Mouse (Mus musculus) liver, embryonic 14.5 days (tissue): ENCODE results near the gene Nccrp1. TPM values are rescaled to one million over a fixed set of nuclear protein-coding genes. Genes with fewer than 3 reads are reported as not detected.
A peak's percentile ranks its signal among the peaks of the same experiment; 100 is the strongest.

ENCODE experiments used
- ATAC-seq: fragments of 200-750 bp; cut with Nextera tagmentation; 2 replicates; pipeline ENCODE4 v1.8.0; 2017; ENCODE audit warnings: moderate number of reproducible peaks, mild to moderate bottlenecking, moderate library complexity; ENCODE audit not compliant: insufficient read depth
- DNase-seq, 3 experiments: peaks; one replicate each; pipeline ENCODE4 v3.0.0-alpha.2; 2012 to 2013; ENCODE audit warnings: low read depth in 3 of 3, low spot score in 3 of 3
- H3K27ac ChIP-seq: fragments of 300-500 bp; sonication (generic); 2 replicates; pipeline ENCODE4 v1.5.1; 2014; ENCODE audit warnings: moderate library complexity, mild to moderate bottlenecking, control low read depth, inconsistent platforms
- H3K27me3 ChIP-seq: fragments of 300-500 bp; sonication (generic); 2 replicates; pipeline ENCODE4 v1.6.1; 2014; ENCODE audit warnings: mild to moderate bottlenecking, low read length, moderate library complexity; ENCODE audit not compliant: control insufficient read depth, insufficient read depth
- H3K36me3 ChIP-seq: fragments of 300-500 bp; sonication (generic); replicated peaks from 2 replicates; pipeline ENCODE4 v1.6.1; 2014; ENCODE audit warnings: low read depth; ENCODE audit not compliant: control insufficient read depth, insufficient read depth
- H3K4me1 ChIP-seq, 2 experiments: fragments of 200-500 bp in 1 of 2; fragments of 300-500 bp in 1 of 2; sonication (generic) in 1 of 2; replicated peaks; 2 replicates each; pipeline ENCODE4 v1.6.1; 2012 to 2014; ENCODE audit warnings: antibody characterized with exemption in 1 of 2, inconsistent platforms in 1 of 2, low read length in 1 of 2; ENCODE audit not compliant: control insufficient read depth in 2 of 2, insufficient read depth in 2 of 2
- H3K4me2 ChIP-seq: fragments of 300-500 bp; sonication (generic); 2 replicates; pipeline ENCODE4 v1.6.1; 2014; ENCODE audit warnings: low read depth, mild to moderate bottlenecking, control low read depth, moderate library complexity
- H3K4me3 ChIP-seq, 2 experiments: fragments of 200-500 bp in 1 of 2; fragments of 300-500 bp in 1 of 2; sonication (generic) in 1 of 2; 2 replicates each; pipeline ENCODE4 v1.5.1; 2012 to 2014; ENCODE audit warnings: low read depth in 2 of 2, low read length in 2 of 2, mild to moderate bottlenecking in 2 of 2, control low read depth in 1 of 2, inconsistent platforms in 1 of 2, moderate library complexity in 1 of 2; ENCODE audit not compliant: insufficient read depth in 1 of 2
- H3K9ac ChIP-seq: fragments of 300-500 bp; sonication (generic); replicated peaks from 2 replicates; pipeline ENCODE4 v1.6.1; 2014; ENCODE audit warnings: mild to moderate bottlenecking, control low read depth, moderate library complexity
- H3K9me3 ChIP-seq: fragments of 300-500 bp; sonication (generic); 2 replicates; pipeline ENCODE4 v1.6.1; 2016; ENCODE audit warnings: low read length, mixed read lengths; ENCODE audit not compliant: control insufficient read depth
- CTCF ChIP-seq: IDR thresholded peaks from 2 replicates; pipeline ENCODE4 v1.5.1; 2016; ENCODE audit warnings: antibody characterized with exemption, low read depth, control low read depth
- EP300 ChIP-seq: IDR thresholded peaks from 2 replicates; pipeline ENCODE4 v1.6.1; 2016; ENCODE audit warnings: antibody characterized with exemption, low read depth
- WGBS: fragments of 180-500 bp; shearing (Covaris S2); extraction: QIAGEN DNeasy Blood & Tissue Kit; methylation state at CpG from one replicate; pipeline ENCODE4 v1.1.7; 2014; ENCODE audit not compliant: insufficient replicate concordance; 5-methylcytosine and 5-hydroxymethylcytosine counted together
- polyA plus RNA-seq, 2 experiments: library from polyadenylated mRNA; depleted of rRNA in 1 of 2; stranded (reverse) in 1 of 2; unstranded in 1 of 2; fragments of >200 nt; fragmentation: Nextera tagmentation in 1 of 2; extraction: Ambion mirVana in 1 of 2; gene quantifications; 2 replicates each; pipeline versions ENCODE4 v1.2.1 to v1.2.3; 2012 to 2014

The Nccrp1 gene
- polyA plus RNA-seq, 2 experiments, result not detected

- WGBS, result 74% methylated on average over 6 of the region's 6 CpGs
- H3K4me2 ChIP-seq, result no peak overlapping the region
- DNase-seq (no peak), ATAC-seq (no peak)
- no peaks in the 10 kb centered on the region for H3K9me3 ChIP-seq
- H3K4me3 ChIP-seq, result no peak overlapping the region
- TF ChIP-seq CTCF (no peak), EP300 (no peak)
- H3K36me3 ChIP-seq, result no peaks in the 10 kb centered on the region
- H3K27ac ChIP-seq, result no peak overlapping the region
- H3K4me1 ChIP-seq, result peaks cover 47 to 71% of the 10 kb centered on the region in 2 experiments
- no peaks in the 10 kb centered on the region for H3K27me3 ChIP-seq
- H3K9ac ChIP-seq, result no peak overlapping the region
Observed at GRCm38 (mm10) chr7:28586663-28587411, 39.8 kb upstream of the Nccrp1 start.

- peak overlapping the region; percentile 76 for H3K4me2 ChIP-seq
- no peak overlapping the region for H3K4me3 ChIP-seq
- peak overlapping the region; percentile 95 for H3K27ac ChIP-seq
Observed at GRCm38 (mm10) chr7:28585001-28585400, 37.9 kb upstream of the Nccrp1 start.

GRCm38 (mm10) chr7:28584468-28584867, 37.4 kb upstream of the Nccrp1 start:
- H3K9me3 ChIP-seq, result no peaks in the 10 kb centered on the region
- no peaks in the 10 kb centered on the region; the same call in 1 of the 2 replicates for H3K36me3 ChIP-seq
- peak overlapping the region; percentile 95 for H3K27ac ChIP-seq
- ATAC-seq, result peak; percentile 42
- TF ChIP-seq CTCF (no peak; the same call in 1 of the 2 replicates), EP300 (peak; percentile 51)
- peak overlapping the region; percentile 76 for H3K4me2 ChIP-seq
- peak overlapping the region; percentile 47 for H3K9ac ChIP-seq
- H3K4me1 ChIP-seq, result peaks cover 63 to 75% of the 10 kb centered on the region in 2 experiments
- no peak overlapping the region for H3K4me3 ChIP-seq
- WGBS, result 26% methylated on average over 4 of the region's 4 CpGs
- peak in 1 of 3 experiments; percentile 62 for DNase-seq
- H3K27me3 ChIP-seq, result no peaks in the 10 kb centered on the region

More at GRCm38 (mm10) chr7:28585001-28585400, 37.9 kb upstream of the Nccrp1 start:
- no peak for TF ChIP-seq CTCF
- TF ChIP-seq EP300, result no peak
- H3K9me3 ChIP-seq, result no peaks in the 10 kb centered on the region
- H3K36me3 ChIP-seq, result no peaks in the 10 kb centered on the region; the same call in 1 of the 2 replicates
- H3K9ac ChIP-seq, result peak overlapping the region; percentile 47; the same call in 1 of the 2 replicates
- peaks cover 58 to 72% of the 10 kb centered on the region in 2 experiments for H3K4me1 ChIP-seq
- DNase-seq (no peak), ATAC-seq (no peak)
- no peaks in the 10 kb centered on the region for H3K27me3 ChIP-seq
- 68% methylated on average over 6 of the region's 6 CpGs for WGBS

GRCm38 (mm10) chr7:28583570-28584344, 36.7 kb upstream of the Nccrp1 start:
- Histone ChIP-seq H3K36me3 (no peaks in the 10 kb centered on the region; the same call in 1 of the 2 replicates), H3K27ac (peak overlapping the region; percentile 95), H3K4me3 (peak overlapping the region; percentile 16 to 37; a peak in 3 of 4 replicates), H3K9ac (peak overlapping the region; percentile 64), H3K4me2 (peak overlapping the region; percentile 76), H3K4me1 (peaks cover 69 to 81% of the 10 kb centered on the region in 2 experiments), H3K27me3 (no peaks in the 10 kb centered on the region), H3K9me3 (no peaks in the 10 kb centered on the region)
- ATAC-seq (peak; percentile 57), DNase-seq (peak in 2 of 3 experiments; percentile 49 to 59)
- WGBS, result 38% methylated on average over 8 of the region's 8 CpGs
- no peak for TF ChIP-seq CTCF
- TF ChIP-seq EP300, result no peak

GRCm38 (mm10) chr7:28582841-28583240, 35.8 kb upstream of the Nccrp1 start:
- no peaks in the 10 kb centered on the region for H3K27me3 ChIP-seq
- H3K4me3 ChIP-seq, result peak overlapping the region in 1 of 2 experiments; percentile 37; a peak in 2 of 4 replicates
- WGBS, result 11% methylated on average over 11 of the region's 11 CpGs
- H3K27ac ChIP-seq, result peak overlapping the region; percentile 95
- peak in 1 of 3 experiments; percentile 54 for DNase-seq
- H3K36me3 ChIP-seq, result no peaks in the 10 kb centered on the region; the same call in 1 of the 2 replicates
- TF ChIP-seq CTCF (no peak), EP300 (no peak)
- no peaks in the 10 kb centered on the region for H3K9me3 ChIP-seq
- peak overlapping the region; percentile 64 for H3K9ac ChIP-seq
- H3K4me2 ChIP-seq, result peak overlapping the region; percentile 76
- H3K4me1 ChIP-seq, result peaks cover 76 to 90% of the 10 kb centered on the region in 2 experiments
- no peak for ATAC-seq
